Mouse (Mus musculus) CH12.LX (cell line): ENCODE data around the gene Dpp4. TPM values are rescaled to one million over a fixed set of nuclear protein-coding genes. Genes with fewer than 3 reads are reported as not detected.
A peak's percentile ranks its signal among the peaks of the same experiment; 100 is the strongest.

Source experiments
- DNase-seq: peaks from one replicate; pipeline ENCODE4 v3.0.0-alpha.2; 2013; ENCODE audit errors: extremely low read depth
- H3K27ac ChIP-seq: 2 replicates; pipeline ENCODE4 v1.5.1; 2012; ENCODE audit warnings: low read depth, mild to moderate bottlenecking, control low read depth, moderate library complexity; ENCODE audit not compliant: insufficient read depth
- H3K27me3 ChIP-seq: replicated peaks from 2 replicates; pipeline ENCODE3; 2012; ENCODE audit warnings: inconsistent platforms
- H3K36me3 ChIP-seq, 2 experiments: replicated peaks in 1 of 2; 2 replicates each; pipeline versions ENCODE3 to v1.6.1; 2012; ENCODE audit warnings: inconsistent platforms in 1 of 2, low read length in 1 of 2, mild to moderate bottlenecking in 1 of 2, mixed read lengths in 1 of 2, moderate library complexity in 1 of 2; ENCODE audit not compliant: control insufficient read depth in 1 of 2, insufficient read depth in 1 of 2
- H3K4me1 ChIP-seq, 2 experiments: 2 replicates each; pipeline ENCODE4 v1.6.1; 2012; ENCODE audit warnings: inconsistent platforms in 1 of 2, moderate library complexity in 1 of 2; ENCODE audit not compliant: insufficient read depth in 2 of 2, control insufficient read depth in 1 of 2
- H3K4me2 ChIP-seq: 2 replicates; pipeline ENCODE4 v1.6.1; 2012; ENCODE audit warnings: low read depth, mild to moderate bottlenecking, control low read depth; ENCODE audit not compliant: poor library complexity, insufficient read depth, severe bottlenecking
- H3K4me3 ChIP-seq, 3 experiments: fragments of 150-350 bp in 1 of 3; sonication (generic) in 1 of 3; replicated peaks in 1 of 3; 2 replicates each; pipeline versions ENCODE3 to v1.5.1; 2011 to 2012; ENCODE audit warnings: low read depth in 2 of 3, low read length in 2 of 3, mild to moderate bottlenecking in 2 of 3, moderate library complexity in 2 of 3, control low read depth in 1 of 3, improper control_type of control experiment in 1 of 3, inconsistent platforms in 1 of 3, mixed read lengths in 1 of 3; ENCODE audit not compliant: poor library complexity in 1 of 3
- H3K79me2 ChIP-seq: replicated peaks from 2 replicates; pipeline ENCODE4 v1.6.1; 2012; ENCODE audit warnings: mild to moderate bottlenecking, moderate library complexity; ENCODE audit not compliant: control insufficient read depth, poor library complexity, insufficient read depth, severe bottlenecking; ENCODE audit errors: extremely low read depth
- H3K9ac ChIP-seq: 2 replicates; pipeline ENCODE4 v1.6.1; 2012; ENCODE audit warnings: low read depth, mild to moderate bottlenecking, control low read depth, moderate library complexity; ENCODE audit not compliant: insufficient read depth
- H3K9me3 ChIP-seq: replicated peaks from 2 replicates; pipeline ENCODE3; 2012; ENCODE audit warnings: low read length, inconsistent platforms, mixed read lengths
- BHLHE40 ChIP-seq: IDR thresholded peaks from 2 replicates; pipeline ENCODE4 v1.6.1; 2011; ENCODE audit warnings: mild to moderate bottlenecking, low read depth, low read length, improper control_type of control experiment
- CHD1 ChIP-seq: IDR thresholded peaks from 2 replicates; pipeline ENCODE4 v1.6.1; 2012; ENCODE audit warnings: low read depth, low read length, improper control_type of control experiment, inconsistent platforms
- E2F4 ChIP-seq: IDR thresholded peaks from 2 replicates; pipeline ENCODE4 v1.6.1; 2011; ENCODE audit warnings: low read depth, low read length, improper control_type of control experiment; ENCODE audit not compliant: insufficient replicate concordance
- ELF1 ChIP-seq: IDR thresholded peaks from 2 replicates; pipeline ENCODE4 v1.6.1; 2014; ENCODE audit warnings: low read depth, mild to moderate bottlenecking, inconsistent platforms, low read length, improper control_type of control experiment
- EP300 ChIP-seq: IDR thresholded peaks from 2 replicates; pipeline ENCODE4 v1.6.1; 2011; ENCODE audit warnings: low read length, improper control_type of control experiment
- ETS1 ChIP-seq: conservative IDR thresholded peaks from 2 replicates; pipeline ENCODE4 v1.6.1; 2012; ENCODE audit warnings: low read depth, mild to moderate bottlenecking, inconsistent platforms, low read length, improper control_type of control experiment, moderate library complexity
- HCFC1 ChIP-seq: IDR thresholded peaks from 2 replicates; pipeline ENCODE4 v1.6.1; 2012; ENCODE audit warnings: low read depth, mild to moderate bottlenecking, inconsistent platforms, low read length, improper control_type of control experiment
- IRF4 ChIP-seq: IDR thresholded peaks from 2 replicates; pipeline ENCODE4 v1.6.1; 2014; ENCODE audit warnings: low read depth, mild to moderate bottlenecking, inconsistent platforms, low read length, improper control_type of control experiment
- MAX ChIP-seq: IDR thresholded peaks from 2 replicates; pipeline ENCODE4 v1.6.1; 2011; ENCODE audit warnings: low read length, improper control_type of control experiment
- MAZ ChIP-seq: IDR thresholded peaks from 2 replicates; pipeline ENCODE4 v1.6.1; 2012; ENCODE audit warnings: low read depth, mild to moderate bottlenecking, inconsistent platforms, low read length, improper control_type of control experiment, moderate library complexity
- MXI1 ChIP-seq: IDR thresholded peaks from 2 replicates; pipeline ENCODE4 v1.6.1; 2011; ENCODE audit warnings: mild to moderate bottlenecking, low read depth, low read length, improper control_type of control experiment
- NRF1 ChIP-seq: IDR thresholded peaks from 2 replicates; pipeline ENCODE4 v1.6.1; 2014; ENCODE audit warnings: low read depth, mild to moderate bottlenecking, inconsistent platforms, low read length, improper control_type of control experiment, moderate library complexity
- PAX5 ChIP-seq: IDR thresholded peaks from 2 replicates; pipeline ENCODE4 v1.6.1; 2012; ENCODE audit warnings: low read length, inconsistent platforms, mixed read lengths
- POLR2A ChIP-seq: IDR thresholded peaks from 2 replicates; pipeline ENCODE4 v1.6.1; 2011; ENCODE audit warnings: low read depth, mild to moderate bottlenecking, improper control_type of control experiment, low read length
- POLR2AphosphoS2 ChIP-seq: IDR thresholded peaks from 2 replicates; pipeline ENCODE4 v1.6.1; 2011; ENCODE audit warnings: low read depth, low read length, improper control_type of control experiment
- RAD21 ChIP-seq: IDR thresholded peaks from 2 replicates; pipeline ENCODE4 v1.6.1; 2011; ENCODE audit warnings: low read depth, mild to moderate bottlenecking, low read length, improper control_type of control experiment, moderate library complexity
- SMC3 ChIP-seq: IDR thresholded peaks from 2 replicates; pipeline ENCODE4 v1.6.1; 2011; ENCODE audit warnings: low read depth, low read length, improper control_type of control experiment
- TCF12 ChIP-seq: IDR thresholded peaks from 2 replicates; pipeline ENCODE4 v1.6.1; 2014; ENCODE audit warnings: low read depth, mild to moderate bottlenecking, inconsistent platforms, low read length, improper control_type of control experiment
- USF1 ChIP-seq: IDR thresholded peaks from 2 replicates; pipeline ENCODE4 v1.6.1; 2014; ENCODE audit warnings: low read depth, mild to moderate bottlenecking, inconsistent platforms, low read length, improper control_type of control experiment
- ZC3H11A ChIP-seq: IDR thresholded peaks from 2 replicates; pipeline ENCODE4 v1.6.1; 2012; ENCODE audit warnings: low read depth, mild to moderate bottlenecking, inconsistent platforms, low read length, improper control_type of control experiment
- ZKSCAN1 ChIP-seq: IDR thresholded peaks from 2 replicates; pipeline ENCODE4 v1.6.1; 2012; ENCODE audit warnings: low read depth, inconsistent platforms, low read length, improper control_type of control experiment, borderline replicate concordance
- dilution Hi-C: fragments of 300-500 bp; cut with MboI; formaldehyde crosslinking; loops from 2 replicates; pipeline ENCODE4 v1.14.3; 2020; ENCODE audit warnings: low sequenced_read_pairs; ENCODE audit not compliant: extremely low pct_unique_long_range_greater_than_20kb, extremely low pct_ligation_motif_present
- in situ Hi-C: fragments of 300-500 bp; cut with MboI; formaldehyde crosslinking; loops from 3 replicates; pipeline ENCODE4 v1.14.3; 2019; ENCODE audit warnings: low sequenced_read_pairs, low pct_ligation_motif_present, low pct_unique_long_range_greater_than_20kb, mixed read lengths
- polyA plus RNA-seq: library from polyadenylated mRNA; unstranded; fragments of >175 nt; gene quantifications from 2 replicates; pipeline ENCODE4 v1.2.1, GENCODE M21; 2012; ENCODE audit warnings: low read depth; ENCODE audit not compliant: insufficient read length
- total RNA-seq, 2 experiments: library from RNA; depleted of rRNA; stranded (reverse); fragments of 300-350 nt in 1 of 2; fragments of >200 nt in 1 of 2; gene quantifications; 2 replicates each; pipeline ENCODE4 v1.2.3; 2012 to 2014

Dpp4 gene
- total and polyA plus RNA-seq, 3 experiments: 0.04 to 3.6 (median 0.29) TPM

- Histone ChIP-seq H3K4me1 (peaks cover 9 to 28% of the 10 kb centered on the region in 2 experiments; a peak in 3 of 4 replicates), H3K36me3 (no peaks in the 10 kb centered on the region), H3K9ac (no peak overlapping the region), H3K4me2 (no peak overlapping the region), H3K27ac (no peak overlapping the region), H3K27me3 (no peaks in the 10 kb centered on the region), H3K9me3 (no peaks in the 10 kb centered on the region), H3K4me3 (no peak overlapping the region), H3K79me2 (no peaks in the 10 kb centered on the region)
- TF ChIP-seq EP300 (peak; percentile 72; the same call in 1 of the 2 replicates), BHLHE40 (peak; percentile 48), MAX (no peak), POLR2AphosphoS2 (no peak), IRF4 (0 out of 2 replicates have a peak, but pooled peaks have one; percentile 42), TCF12 (0 out of 2 replicates have a peak, but pooled peaks have one; percentile 29), HCFC1 (no peak), PAX5 (no peak)
- dilution Hi-C loops (no loop called here), in situ Hi-C loops (no loop called here)
- peak; percentile 8 for DNase-seq
Observed at GRCm38 (mm10) chr2:62390305-62390704, 21.7 kb downstream of the Dpp4 start.

- TF ChIP-seq NRF1 (no peak), ZC3H11A (no peak), ELF1 (no peak), USF1 (no peak), POLR2AphosphoS2 (no peak)
- H3K4me3 ChIP-seq: no peak overlapping the region
- H3K9ac ChIP-seq: no peak overlapping the region
- peaks cover 9 to 21% of the 10 kb centered on the region in 2 experiments; a peak in 3 of 4 replicates for H3K4me1 ChIP-seq
- H3K79me2 ChIP-seq: no peaks in the 10 kb centered on the region
- DNase-seq: no peak
- in situ Hi-C loops (no loop called here), dilution Hi-C loops (no loop called here)
- H3K36me3 ChIP-seq: no peaks in the 10 kb centered on the region
- no peaks in the 10 kb centered on the region for H3K9me3 ChIP-seq
- H3K27ac ChIP-seq: no peak overlapping the region
- no peak overlapping the region for H3K4me2 ChIP-seq
- H3K27me3 ChIP-seq: no peaks in the 10 kb centered on the region
Observed at GRCm38 (mm10) chr2:62388841-62389240, 23.2 kb downstream of the Dpp4 start.

GRCm38 (mm10) chr2:62383196-62383595, 28.8 kb downstream of the Dpp4 start:
- H3K9ac ChIP-seq: no peak overlapping the region
- DNase-seq: no peak
- no peaks in the 10 kb centered on the region for H3K79me2 ChIP-seq
- in situ Hi-C loops: no loop called here
- 0 out of 4 replicates have a peak, but pooled peaks cover 0 to 3% of the 10 kb centered on the region in 2 experiments for H3K4me1 ChIP-seq
- dilution Hi-C loops: no loop called here
- no peaks in the 10 kb centered on the region for H3K36me3 ChIP-seq
- H3K27ac ChIP-seq: no peak overlapping the region
- TF ChIP-seq POLR2AphosphoS2: no peak
- TF ChIP-seq MAZ: no peak
- no peak for TF ChIP-seq SMC3
- TF ChIP-seq POLR2A: no peak
- no peak for TF ChIP-seq MXI1
- no peak for TF ChIP-seq CHD1
- no peak for TF ChIP-seq ETS1
- TF ChIP-seq USF1: no peak
- no peak for TF ChIP-seq E2F4
- TF ChIP-seq ZKSCAN1: no peak
- no peak for TF ChIP-seq BHLHE40
- TF ChIP-seq NRF1: no peak
- TF ChIP-seq RAD21: no peak
- H3K27me3 ChIP-seq: no peaks in the 10 kb centered on the region
- H3K4me2 ChIP-seq: no peak overlapping the region
- no peaks in the 10 kb centered on the region for H3K9me3 ChIP-seq
- no peak overlapping the region for H3K4me3 ChIP-seq
